Mouse (Mus musculus): ENCODE data around the gene Tsc22d3.

DNA sequence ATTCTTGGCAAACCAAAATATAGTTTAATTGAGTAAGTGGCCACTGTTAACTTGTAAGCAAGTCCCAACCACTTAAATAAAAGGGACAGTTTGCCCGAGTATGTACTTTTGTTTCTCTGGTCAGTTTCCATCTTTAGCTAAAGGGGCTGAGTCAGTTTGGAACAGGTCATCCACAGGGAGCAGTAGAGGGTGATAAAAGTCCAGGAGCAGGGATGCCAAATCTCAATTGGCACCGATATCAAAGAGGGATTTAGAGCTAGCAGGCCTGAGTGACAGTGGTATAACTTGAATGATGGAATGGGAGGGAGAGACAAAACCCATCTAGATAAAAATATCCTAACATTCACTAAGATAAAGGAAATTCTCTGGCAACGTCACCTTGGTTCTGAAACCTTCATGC lies 45.0 kb downstream of the Tsc22d3 start:
- TF ChIP-seq POLR2A (IDR thresholded peaks at IDR 0.05; ENCODE audit: control insufficient read depth, extremely low read depth, insufficient read depth, low read length, poor library complexity) (no peak), CTCF (IDR thresholded peaks at IDR 0.05; ENCODE audit: borderline replicate concordance, control insufficient read depth, extremely low read depth, insufficient read depth, low read length, poor library complexity) (no peak)
